Mouse (Mus musculus) cerebral cortex, adult 2 months (tissue): ENCODE measurements around the gene Saa4.

Source experiments
- WGBS: fragments of 180-500 bp; shearing (Covaris S2); methylation state at CpG from one replicate; pipeline ENCODE4 v1.1.7; 2018; 5-methylcytosine and 5-hydroxymethylcytosine counted together

Saa4 gene

GRCm38 (mm10) chr7:46715600-46715999, 16.8 kb downstream of the Saa4 start, which contains the start of gene Saa3:
Saa3 (minus strand) TSS chr7:46715700.
- 92% methylated on average over 5 of the region's 5 CpGs for WGBS

GRCm38 (mm10) chr7:46714518-46714917, 17.9 kb downstream of the Saa4 start:
- 25% methylated on average over 6 of the region's 6 CpGs for WGBS

DNA sequence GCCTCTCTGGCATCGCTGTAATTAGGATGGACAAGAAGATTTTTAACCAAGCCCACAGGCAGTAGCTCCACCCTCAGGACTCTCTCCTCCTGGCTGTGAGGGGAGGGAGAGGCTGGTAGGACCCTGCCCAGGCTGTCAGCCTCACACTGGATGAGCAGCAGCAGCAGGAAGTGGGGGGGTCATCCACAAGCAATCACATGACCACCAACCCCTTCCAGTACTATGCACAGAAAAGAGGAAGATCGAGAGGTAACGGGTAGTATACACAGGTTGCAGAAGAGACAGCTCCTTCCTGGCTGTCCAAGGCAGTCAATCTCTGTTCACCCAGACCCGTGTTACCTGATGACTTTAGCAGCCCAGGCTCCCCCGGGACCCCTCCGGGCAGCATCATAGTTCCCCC, 20.2 kb downstream of the Saa4 start:
- 69% methylated on average over 6 of the region's 6 CpGs for WGBS

- WGBS: under 1% methylated on average over 38 of the region's 38 CpGs
Observed at GRCm38 (mm10) chr7:46710390-46710844, 22.0 kb downstream of the Saa4 start, which contains the start of gene Saal1. Saal1 (minus strand) TSS chr7:46710680.

GRCm38 (mm10) chr7:46700521-46701025, 31.8 kb downstream of the Saa4 start:
- 73% methylated on average over 6 of the region's 6 CpGs for WGBS

- 87% methylated on average over 1 of the region's 1 CpGs for WGBS
Observed at GRCm38 (mm10) chr7:46696754-46697153, 35.6 kb downstream of the Saa4 start.

GRCm38 (mm10) chr7:46686827-46687226, 45.6 kb downstream of the Saa4 start:
- 90% methylated on average over 5 of the region's 5 CpGs for WGBS

DNA sequence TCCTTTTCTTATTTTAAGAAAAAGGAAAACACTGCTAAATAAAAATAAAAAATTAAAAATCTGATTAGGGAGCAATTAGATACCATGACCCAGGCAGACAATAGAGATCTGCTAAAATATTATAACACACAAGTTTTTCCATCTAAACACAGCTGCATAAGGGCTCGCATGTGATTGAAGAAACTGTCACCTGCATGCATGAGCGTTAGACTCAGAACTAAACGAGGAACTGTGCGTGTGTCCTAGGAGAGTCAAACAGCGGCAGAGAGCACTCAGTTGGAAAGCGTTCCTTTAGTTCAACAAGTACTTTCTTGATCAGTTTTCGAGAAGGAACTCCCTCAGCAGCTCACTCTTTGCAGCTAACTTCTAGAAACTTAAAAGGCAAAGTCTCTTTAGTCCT, 53.4 kb downstream of the Saa4 start:
- 78% methylated on average over 7 of the region's 7 CpGs for WGBS

DNA sequence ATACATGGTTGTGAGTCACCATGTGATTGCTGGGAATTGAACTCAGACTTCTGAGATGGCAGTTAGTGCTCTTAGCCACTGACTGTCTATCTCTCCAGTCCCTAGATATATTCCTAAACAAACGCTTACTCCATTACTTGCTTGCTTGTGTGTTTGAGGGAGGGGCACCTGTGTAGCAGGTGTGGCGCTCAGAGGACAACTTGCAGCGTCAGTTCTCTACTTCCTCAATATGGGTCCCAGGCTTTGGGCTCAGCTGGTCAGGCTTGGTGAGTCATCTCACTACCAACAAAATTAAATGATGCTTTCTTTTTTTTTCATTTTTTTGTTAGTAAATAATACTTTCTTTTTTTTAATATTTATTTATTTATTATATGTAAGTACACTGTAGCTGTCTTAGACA, 54.0 kb downstream of the Saa4 start:
- WGBS: 90% methylated on average over 3 of the region's 3 CpGs
